Mouse (Mus musculus) Muller cell, postnatal 12 days (primary cell): Measurements from ENCODE around the gene Vmn2r27.

ENCODE experiments used
- DNase-seq: peaks from one replicate; pipeline ENCODE4 v3.0.0-alpha.2; 2015; ENCODE audit errors: inconsistent ontology term

Vmn2r27 gene

DNA sequence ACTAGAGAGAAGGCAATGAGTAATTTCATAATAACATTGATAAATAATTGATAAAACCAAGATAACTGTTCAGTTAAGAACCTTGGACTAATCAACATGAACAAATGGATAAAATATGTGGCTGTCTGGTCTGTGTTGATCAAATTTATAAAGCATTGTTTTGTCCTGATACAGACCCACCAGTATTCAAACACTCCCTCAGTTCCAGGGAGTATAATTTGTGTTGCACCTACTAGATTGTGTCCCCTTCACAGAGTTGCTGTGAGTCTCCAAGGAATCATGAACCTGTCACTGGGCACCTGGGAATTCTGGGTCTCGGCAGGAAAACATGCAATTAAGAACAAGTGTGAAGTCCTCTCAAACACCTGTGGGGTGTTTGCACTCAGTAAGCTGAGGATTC is at the start of gene Vmn2r27:
Gene Vmn2r27, minus strand, starts transcription at position 101 of the 400 bp plus-strand sequence.
- DNase-seq, result no peak

DNA sequence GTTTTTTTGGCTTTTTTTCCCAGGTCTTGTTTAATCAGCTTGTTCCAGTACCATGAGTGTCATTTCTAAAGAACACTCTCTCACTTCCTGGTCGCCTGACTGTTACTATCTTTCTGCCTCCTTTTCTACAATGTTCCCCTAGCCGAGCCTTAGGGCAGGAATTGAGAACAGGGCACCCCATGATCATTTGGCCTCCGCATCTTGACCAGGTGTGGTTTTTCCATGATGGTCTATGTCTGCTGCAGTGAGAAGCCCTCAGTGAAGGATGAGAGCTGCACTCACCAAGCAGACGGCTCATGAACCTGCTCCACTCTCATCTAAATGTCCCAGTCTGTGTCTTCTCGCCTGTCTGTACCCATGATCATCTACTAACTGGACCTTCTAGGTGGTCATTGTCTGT is 46.6 kb upstream of the Vmn2r27 start:
- no peak for DNase-seq

- no peak for DNase-seq
These were observed 46.0 kb upstream of the Vmn2r27 start for GRCm38 (mm10) chr6:124277641-124278040.

GRCm38 (mm10) chr6:124273231-124273880 is 41.7 kb upstream of the Vmn2r27 start:
- DNase-seq, result no peak

DNA sequence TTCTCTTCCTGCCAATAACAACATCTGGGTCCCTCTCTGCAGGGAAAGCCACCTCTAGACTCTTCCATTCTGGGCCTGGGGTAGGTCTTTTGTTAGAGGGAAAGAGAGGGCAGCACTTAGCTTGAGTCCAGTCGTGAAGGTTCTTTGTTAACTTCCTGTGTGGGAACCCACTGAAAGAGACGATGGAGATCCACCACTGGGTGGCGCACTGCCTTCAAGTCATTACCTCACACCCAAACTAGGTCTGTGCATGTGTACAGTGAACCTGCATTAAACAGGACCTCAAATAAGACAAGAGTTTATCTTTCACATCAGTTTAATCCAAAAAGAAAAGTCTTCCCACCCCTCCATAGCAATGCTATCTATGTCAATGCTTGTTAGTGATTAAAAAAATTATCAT is 31.0 kb upstream of the Vmn2r27 start:
- peak; percentile 45 for DNase-seq

GRCm38 (mm10) chr6:124260198-124260931 is 28.7 kb upstream of the Vmn2r27 start:
- peak; percentile 39 for DNase-seq

DNA sequence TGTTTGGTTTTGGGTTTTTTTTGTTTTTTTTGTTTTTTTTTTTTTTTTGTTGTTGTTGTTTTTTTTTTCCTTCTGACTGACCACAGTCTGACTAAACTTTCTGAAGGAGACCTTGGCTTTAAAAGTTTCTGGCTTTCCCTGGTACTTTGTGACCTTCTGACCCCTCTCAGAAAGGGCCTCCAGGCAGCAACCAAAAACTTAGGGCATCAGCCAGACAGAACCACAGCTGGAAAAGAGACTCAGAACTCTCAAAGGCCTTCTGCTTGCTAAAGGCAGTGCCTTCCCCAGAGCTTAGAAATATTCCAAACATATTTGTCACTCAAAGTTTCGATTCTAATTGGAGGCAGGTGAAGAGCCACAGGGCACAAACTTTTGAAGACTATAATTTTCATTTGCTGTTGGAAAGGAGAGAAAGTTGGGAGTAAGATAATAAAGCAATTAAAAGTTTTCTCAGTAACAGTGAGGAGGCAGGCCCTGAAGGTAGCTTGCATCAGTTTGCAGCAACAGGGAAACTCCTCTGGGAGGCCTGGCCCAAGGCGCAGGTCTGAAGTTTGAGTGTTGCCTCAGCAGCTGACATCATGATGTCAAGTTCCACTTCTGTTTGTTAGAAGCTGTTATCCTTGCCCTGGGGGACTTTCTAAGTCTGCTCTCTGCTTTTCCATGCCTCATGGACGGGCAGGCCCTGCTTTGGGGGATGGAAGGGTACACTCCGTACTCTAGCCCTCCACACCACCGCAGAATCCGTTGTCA is 24.2 kb upstream of the Vmn2r27 start:
- DNase-seq, result no peak

DNA sequence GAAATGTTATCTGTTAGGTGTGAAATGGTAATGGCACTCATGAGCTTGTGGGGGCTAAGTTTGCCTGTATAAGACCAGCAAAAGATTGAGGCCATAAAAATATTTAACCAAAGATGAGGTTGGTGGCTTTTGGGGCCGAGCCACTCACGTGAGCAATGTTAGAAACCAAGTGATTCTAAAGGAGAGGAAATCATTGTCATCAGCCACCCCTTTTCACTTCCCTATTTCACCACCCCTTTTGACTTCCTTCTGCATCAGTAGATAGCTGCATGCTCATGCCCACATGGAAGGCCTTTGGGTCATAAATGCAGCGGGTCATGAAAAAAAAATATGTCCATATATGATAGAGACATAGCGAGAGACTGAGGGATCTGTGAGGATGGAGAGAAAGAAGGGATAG is 29.5 kb downstream of the Vmn2r27 start:
- no peak for DNase-seq

- DNase-seq, result no peak
These were observed 63.0 kb downstream of the Vmn2r27 start for GRCm38 (mm10) chr6:124168499-124169257.

- no peak for DNase-seq
These were observed 65.1 kb downstream of the Vmn2r27 start for GRCm38 (mm10) chr6:124166596-124166995.

DNA sequence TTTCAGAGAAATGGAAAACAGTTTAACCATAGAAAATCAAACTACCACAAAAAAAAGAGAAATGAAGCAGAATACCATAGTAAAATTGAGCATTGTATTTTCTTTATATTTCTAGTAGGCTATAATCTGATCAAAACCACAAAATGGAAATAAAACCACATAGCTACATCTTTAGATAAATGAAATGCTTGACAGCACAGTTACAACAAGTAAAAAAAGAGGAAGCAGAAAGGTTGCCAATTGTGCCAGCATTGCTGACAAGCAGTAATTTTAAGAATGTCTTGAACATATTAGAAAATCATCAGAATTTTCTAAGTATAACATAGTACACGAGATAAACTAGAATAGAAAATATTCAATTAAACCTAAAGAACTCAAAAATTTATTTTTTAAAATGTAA is 81.8 kb downstream of the Vmn2r27 start:
- no peak for DNase-seq
